Mouse (Mus musculus) hindbrain, embryonic 10.5 days (tissue): ENCODE measurements around the gene Chrnb2. TPM values are rescaled to one million over a fixed set of nuclear protein-coding genes. Genes with fewer than 3 reads are reported as not detected.
"Not testable (repeated sequence)": the region's sequence is repeated elsewhere in the genome, so short reads cannot be mapped to it uniquely, and the experiment has no call there.

ENCODE experiments used
- DNase-seq: peaks from one replicate; pipeline ENCODE4 v3.0.0-alpha.2; 2017; ENCODE audit warnings: low spot score
- H3K27ac ChIP-seq: fragments of 300-500 bp; sonication (generic); 2 replicates; pipeline ENCODE4 v1.5.1; 2016; ENCODE audit warnings: mild to moderate bottlenecking, moderate library complexity
- H3K27me3 ChIP-seq: fragments of 300-500 bp; sonication (generic); 2 replicates; pipeline ENCODE4 v1.6.1; 2016; ENCODE audit warnings: mild to moderate bottlenecking; ENCODE audit not compliant: poor library complexity, insufficient read depth, severe bottlenecking
- H3K36me3 ChIP-seq: fragments of 300-500 bp; sonication (generic); 2 replicates; pipeline ENCODE4 v1.6.1; 2016; ENCODE audit warnings: mild to moderate bottlenecking, moderate library complexity
- H3K4me1 ChIP-seq: fragments of 300-500 bp; sonication (generic); replicated peaks from 2 replicates; pipeline ENCODE4 v1.6.1; 2016; ENCODE audit warnings: mild to moderate bottlenecking
- H3K4me3 ChIP-seq: fragments of 300-500 bp; sonication (generic); 2 replicates; pipeline ENCODE4 v1.5.1; 2016; ENCODE audit warnings: mild to moderate bottlenecking, moderate library complexity
- H3K9me3 ChIP-seq: fragments of 300-500 bp; sonication (generic); 2 replicates; pipeline ENCODE4 v1.6.1; 2016; ENCODE audit warnings: mild to moderate bottlenecking, moderate library complexity
- WGBS: fragments of 180-500 bp; shearing (Covaris S2); methylation state at CpG from one replicate; pipeline ENCODE4 v1.1.7; 2016; 5-methylcytosine and 5-hydroxymethylcytosine counted together
- polyA plus RNA-seq: library from polyadenylated mRNA; unstranded; fragments of >200 nt; fragmentation: Nextera tagmentation; extraction: Ambion mirVana; gene quantifications from 2 replicates; pipeline ENCODE4 v1.2.1, GENCODE M21; 2016

Gene Chrnb2
- 8.9 and 16.2 TPM in 2 replicates for polyA plus RNA-seq

DNA sequence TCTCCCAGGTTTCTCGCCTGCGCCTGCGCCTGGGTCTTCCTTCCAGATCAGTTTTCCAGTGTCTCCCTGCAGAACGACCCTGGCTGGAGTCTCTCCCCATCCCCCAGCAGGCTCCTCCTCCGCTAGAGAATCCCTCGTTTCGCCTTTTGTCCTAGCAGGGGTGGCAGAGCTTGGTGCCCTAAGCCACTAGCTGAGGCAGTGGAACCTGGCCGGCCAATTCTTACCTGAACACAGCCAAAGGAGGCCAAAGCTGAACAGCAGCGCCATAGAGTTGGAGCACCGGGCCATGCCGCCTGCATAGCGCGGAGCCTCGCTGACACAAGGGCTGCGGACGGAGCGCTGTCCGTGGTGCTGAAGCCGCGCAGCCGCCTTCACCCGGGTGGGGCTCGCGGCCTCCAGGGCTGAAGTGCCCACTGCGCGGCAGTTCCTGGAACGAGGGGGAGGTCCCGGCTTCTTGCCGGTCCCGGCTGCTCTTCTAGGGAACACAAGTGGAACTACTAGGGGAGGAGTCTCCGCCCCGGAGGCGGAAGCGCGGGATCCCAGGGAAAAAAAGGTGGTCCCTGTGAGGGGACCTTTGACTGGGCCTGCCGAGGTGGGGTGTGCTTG is at the start of gene Chrnb2:
TSS of gene Chrnb2 (minus strand) at position 514 of the 606 bp plus-strand sequence.
- Histone ChIP-seq H3K27ac (peak within 1 kb of the TSS; percentile 83), H3K27me3 (no peaks in the 10 kb centered on the region), H3K4me3 (peak within 1 kb of the TSS; percentile 55), H3K4me1 (peaks cover 33% of the 10 kb centered on the region), H3K9me3 (no peaks in the 10 kb centered on the region), H3K36me3 (peaks cover 6% of the 10 kb centered on the region)
- peak; percentile 84 for DNase-seq
- WGBS: under 1% methylated on average over 36 of the region's 36 CpGs

DNA sequence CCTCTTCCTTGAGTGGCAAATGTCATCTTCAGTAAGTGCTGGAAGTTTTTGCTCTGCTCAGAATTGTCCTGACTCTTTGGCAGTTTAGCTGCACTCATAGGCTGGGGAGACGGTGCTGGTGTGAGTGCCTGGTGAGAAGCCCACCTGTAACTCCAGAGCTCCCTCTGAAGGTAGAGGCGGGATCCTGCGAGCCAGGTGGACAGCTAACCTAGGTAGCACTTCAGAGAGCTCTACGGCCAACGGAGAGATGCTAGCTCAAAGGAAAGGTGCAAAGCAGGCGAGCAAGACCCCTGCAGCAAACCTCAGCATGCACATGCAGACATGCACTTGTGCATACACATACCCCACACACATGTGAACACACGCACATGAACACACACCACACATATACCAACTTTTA is 49.6 kb upstream of the Chrnb2 start:
- no peaks in the 10 kb centered on the region for H3K27me3 ChIP-seq
- H3K36me3 ChIP-seq: no peaks in the 10 kb centered on the region
- H3K4me1 ChIP-seq: no peaks in the 10 kb centered on the region
- 77% methylated on average over 7 of the region's 7 CpGs for WGBS
- H3K4me3 ChIP-seq: no peak overlapping the region
- no peak overlapping the region for H3K27ac ChIP-seq
- no peak for DNase-seq
- no peaks in the 10 kb centered on the region for H3K9me3 ChIP-seq

DNA sequence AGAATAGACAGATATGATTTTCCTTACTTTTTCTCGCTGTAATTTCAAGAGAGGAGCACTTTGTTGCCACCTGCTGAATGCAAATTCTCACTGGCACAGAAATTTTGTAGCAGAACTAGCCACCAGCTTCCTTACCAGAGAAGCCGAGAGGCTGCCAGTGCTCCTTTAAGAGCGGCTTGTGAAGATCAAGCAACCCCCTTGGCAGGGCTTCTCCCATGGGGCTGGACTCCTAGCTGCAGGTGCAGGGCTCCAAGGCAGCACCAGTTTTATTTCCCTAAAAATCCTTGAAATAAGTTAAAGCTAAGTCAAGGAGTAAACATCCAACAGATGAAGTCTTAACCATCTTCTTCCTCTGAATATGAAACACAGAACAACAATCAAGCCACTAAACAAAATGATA is 47.7 kb upstream of the Chrnb2 start:
- H3K27me3 ChIP-seq: no peaks in the 10 kb centered on the region
- no peaks in the 10 kb centered on the region for H3K4me1 ChIP-seq
- DNase-seq: no peak
- H3K36me3 ChIP-seq: no peaks in the 10 kb centered on the region
- 74% methylated on average over 3 of the region's 3 CpGs for WGBS
- no peak overlapping the region for H3K27ac ChIP-seq
- H3K4me3 ChIP-seq: no peak overlapping the region
- H3K9me3 ChIP-seq: no peaks in the 10 kb centered on the region

DNA sequence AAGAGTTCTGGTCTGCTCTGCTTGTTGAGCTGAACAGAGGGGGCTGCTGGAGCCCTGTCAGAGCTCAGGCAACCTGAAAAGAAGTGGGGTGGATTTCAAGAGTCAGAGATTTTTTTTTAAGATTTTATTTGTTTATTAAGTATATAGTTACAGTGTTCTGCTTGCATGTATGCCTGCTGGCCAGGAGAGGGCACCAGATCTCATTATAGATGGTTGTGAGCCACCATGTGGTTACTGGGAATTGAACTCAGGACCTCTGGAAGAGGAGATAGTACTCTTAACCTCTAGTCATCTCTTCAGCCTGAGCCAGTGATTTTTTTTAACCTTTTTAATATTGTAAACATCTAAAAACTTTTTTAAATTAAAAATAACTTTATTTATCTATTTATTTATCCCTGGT is 46.4 kb upstream of the Chrnb2 start:
- Histone ChIP-seq H3K4me1 (no peaks in the 10 kb centered on the region), H3K9me3 (no peaks in the 10 kb centered on the region), H3K27ac (no peak overlapping the region), H3K27me3 (no peaks in the 10 kb centered on the region), H3K36me3 (no peaks in the 10 kb centered on the region), H3K4me3 (no peak overlapping the region)
- no peak for DNase-seq

DNA sequence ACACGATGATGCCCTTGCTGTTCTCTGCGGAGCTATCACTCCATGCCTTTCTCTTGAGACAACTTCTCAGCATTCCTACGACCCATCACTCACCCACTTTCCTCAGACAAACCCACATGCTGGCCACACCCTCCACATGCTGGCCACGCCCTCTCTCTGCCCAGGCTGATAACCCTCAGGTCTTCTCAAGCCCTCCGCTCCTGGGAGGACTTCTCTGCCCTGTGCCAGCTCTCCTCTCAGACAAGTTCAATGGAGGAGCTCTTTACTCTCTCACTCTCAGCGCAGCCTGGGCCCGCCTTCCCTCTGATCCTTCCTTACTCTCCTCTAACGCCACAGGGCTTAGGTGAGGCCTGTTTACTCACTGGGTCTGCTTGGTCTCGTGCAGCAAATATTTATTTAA is 44.2 kb upstream of the Chrnb2 start:
- no peak overlapping the region for H3K4me3 ChIP-seq
- H3K9me3 ChIP-seq: no peaks in the 10 kb centered on the region
- H3K27me3 ChIP-seq: no peaks in the 10 kb centered on the region
- no peaks in the 10 kb centered on the region for H3K36me3 ChIP-seq
- 56% methylated on average over 9 of the region's 9 CpGs for WGBS
- H3K4me1 ChIP-seq: no peaks in the 10 kb centered on the region
- H3K27ac ChIP-seq: no peak overlapping the region
- DNase-seq: no peak

DNA sequence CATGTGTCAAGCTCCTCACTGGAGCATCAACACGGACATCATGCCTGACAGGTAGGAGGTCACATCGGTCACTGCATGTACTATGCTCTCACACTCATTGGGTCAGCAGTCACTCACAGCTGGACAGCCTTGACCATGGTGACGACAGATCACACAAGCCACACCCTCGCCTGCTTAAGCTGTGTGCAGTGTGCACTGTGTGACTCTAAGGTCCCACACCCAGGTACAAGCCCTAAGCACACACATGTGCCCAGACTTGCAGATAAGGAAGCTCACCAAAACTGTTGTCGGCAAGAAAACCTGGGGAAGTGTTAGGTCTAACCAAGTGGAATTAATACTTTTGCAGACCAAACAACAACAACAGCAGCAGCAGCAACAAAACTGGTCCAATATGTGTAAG is 43.4 kb upstream of the Chrnb2 start:
- Histone ChIP-seq H3K27me3 (no peaks in the 10 kb centered on the region), H3K4me1 (no peaks in the 10 kb centered on the region), H3K27ac (no peak overlapping the region), H3K4me3 (no peak overlapping the region), H3K9me3 (no peaks in the 10 kb centered on the region), H3K36me3 (no peaks in the 10 kb centered on the region)
- WGBS: 84% methylated on average over 5 of the region's 5 CpGs
- no peak for DNase-seq

DNA sequence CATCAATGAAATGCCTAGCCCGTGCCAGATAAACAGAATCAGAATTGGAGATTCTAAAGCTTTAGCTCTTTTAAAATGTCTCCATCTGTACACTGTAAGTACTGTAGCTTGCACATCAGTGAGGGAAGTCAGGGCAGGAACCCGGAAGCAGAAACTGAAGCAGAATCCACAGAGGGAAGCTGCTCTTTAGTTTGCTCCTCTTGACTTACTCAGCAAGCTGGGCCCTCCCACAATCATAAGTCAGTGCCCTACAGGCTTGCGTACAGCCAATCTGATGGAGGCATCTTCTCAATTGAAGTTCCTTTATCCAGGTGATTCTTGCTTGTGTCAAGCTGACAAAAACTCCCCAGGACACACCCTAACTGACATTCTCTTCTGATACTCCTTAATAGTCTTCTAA is 42.7 kb upstream of the Chrnb2 start:
- no peak for DNase-seq
- no peak overlapping the region for H3K4me3 ChIP-seq
- H3K27me3 ChIP-seq: no peaks in the 10 kb centered on the region
- H3K4me1 ChIP-seq: no peaks in the 10 kb centered on the region
- no peaks in the 10 kb centered on the region for H3K9me3 ChIP-seq
- WGBS: 88% methylated on average over 3 of the region's 3 CpGs
- H3K27ac ChIP-seq: no peak overlapping the region
- no peaks in the 10 kb centered on the region for H3K36me3 ChIP-seq

DNA sequence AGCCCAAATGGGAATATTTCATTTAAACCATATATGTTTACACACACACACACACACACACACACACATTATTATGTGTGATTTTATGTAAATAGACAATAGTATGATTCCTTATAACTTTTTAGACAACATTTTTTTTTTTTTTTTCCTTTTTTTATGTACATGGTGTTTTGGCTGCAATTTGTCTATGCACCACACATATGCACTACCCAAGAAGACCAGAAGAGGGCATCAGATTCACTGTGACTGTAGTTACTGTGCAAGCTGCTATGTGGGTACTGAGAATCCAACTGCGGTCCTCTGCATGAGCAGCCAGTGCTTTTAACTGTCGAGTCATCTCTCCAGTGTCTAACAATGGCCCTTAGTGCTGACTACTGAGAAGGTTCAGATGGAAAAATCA is 42.3 kb upstream of the Chrnb2 start:
- H3K27me3 ChIP-seq: no peaks in the 10 kb centered on the region
- H3K4me1 ChIP-seq: no peaks in the 10 kb centered on the region
- no peaks in the 10 kb centered on the region for H3K36me3 ChIP-seq
- DNase-seq: no peak
- 88% methylated on average over 2 of the region's 2 CpGs for WGBS
- no peak overlapping the region for H3K4me3 ChIP-seq
- no peaks in the 10 kb centered on the region for H3K9me3 ChIP-seq
- no peak overlapping the region for H3K27ac ChIP-seq

DNA sequence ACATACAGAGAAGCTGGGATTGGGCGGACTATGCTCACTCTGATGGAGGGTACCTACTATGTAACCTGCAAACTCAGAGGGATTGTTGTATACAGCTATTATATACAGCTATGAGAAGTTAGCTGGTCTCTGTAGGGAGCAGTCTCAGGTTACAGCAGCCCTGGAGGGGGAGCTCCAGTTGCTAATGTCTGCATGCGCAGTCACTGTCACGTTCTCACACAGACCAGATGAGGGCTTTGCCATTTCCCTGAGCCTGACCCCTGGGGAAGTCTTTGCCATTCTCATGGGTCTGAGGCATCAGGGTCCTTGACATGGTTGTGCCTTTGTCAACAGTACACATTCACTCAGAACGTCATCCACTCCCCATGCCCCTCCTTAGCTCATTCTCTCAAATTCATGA is 40.7 kb upstream of the Chrnb2 start:
- DNase-seq: no peak
- Histone ChIP-seq H3K27me3 (no peaks in the 10 kb centered on the region), H3K36me3 (no peaks in the 10 kb centered on the region), H3K9me3 (no peaks in the 10 kb centered on the region), H3K4me3 (no peak overlapping the region), H3K4me1 (no peaks in the 10 kb centered on the region), H3K27ac (no peak overlapping the region)
- 63% methylated on average over 4 of the region's 4 CpGs for WGBS

DNA sequence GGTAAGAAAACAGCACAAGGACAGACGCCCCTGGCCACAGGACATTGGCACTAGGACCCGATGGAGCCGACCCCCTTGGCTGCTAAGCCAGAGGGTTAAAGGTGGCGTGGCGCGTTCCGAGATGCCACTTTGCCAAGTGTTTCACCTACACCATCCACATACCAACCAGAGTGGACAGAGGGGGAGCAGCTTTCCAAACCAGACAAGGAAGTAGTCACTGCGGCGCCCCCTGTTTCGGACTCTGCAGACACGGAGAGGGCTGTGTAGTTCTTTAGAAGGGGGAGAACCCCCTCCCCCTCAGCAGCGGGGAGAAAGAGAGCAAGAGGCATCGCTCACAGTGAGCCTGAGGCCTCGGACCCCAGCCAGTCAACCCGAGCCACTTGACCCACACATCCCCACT is 38.4 kb upstream of the Chrnb2 start:
- Histone ChIP-seq H3K27me3 (no peaks in the 10 kb centered on the region), H3K27ac (no peak overlapping the region), H3K4me3 (no peak overlapping the region), H3K4me1 (peaks cover 6% of the 10 kb centered on the region), H3K9me3 (no peaks in the 10 kb centered on the region), H3K36me3 (no peaks in the 10 kb centered on the region)
- 59% methylated on average over 15 of the region's 15 CpGs for WGBS
- no peak for DNase-seq

DNA sequence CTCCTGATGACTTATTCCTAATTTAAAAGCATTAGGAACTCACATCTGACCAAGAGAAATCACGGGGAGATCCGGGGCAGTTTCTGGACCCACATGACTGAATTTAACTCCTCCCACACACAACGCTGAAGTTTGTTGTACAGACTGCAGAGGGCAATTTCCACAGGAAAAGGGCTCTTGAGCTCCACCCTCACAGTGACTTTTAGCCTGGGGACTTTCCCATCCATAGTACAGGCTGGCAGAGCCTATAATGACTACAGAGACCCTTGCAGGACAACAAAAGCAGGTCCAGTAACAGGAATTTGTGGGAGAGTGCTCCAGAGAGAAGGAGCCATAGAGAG is 37.0 kb upstream of the Chrnb2 start:
- no peaks in the 10 kb centered on the region for H3K9me3 ChIP-seq
- 44% methylated on average over 3 of the region's 3 CpGs for WGBS
- H3K27me3 ChIP-seq: no peaks in the 10 kb centered on the region
- no peak for DNase-seq
- no peaks in the 10 kb centered on the region for H3K36me3 ChIP-seq
- H3K4me1 ChIP-seq: peaks cover 6% of the 10 kb centered on the region
- H3K27ac ChIP-seq: no peak overlapping the region
- no peak overlapping the region for H3K4me3 ChIP-seq

DNA sequence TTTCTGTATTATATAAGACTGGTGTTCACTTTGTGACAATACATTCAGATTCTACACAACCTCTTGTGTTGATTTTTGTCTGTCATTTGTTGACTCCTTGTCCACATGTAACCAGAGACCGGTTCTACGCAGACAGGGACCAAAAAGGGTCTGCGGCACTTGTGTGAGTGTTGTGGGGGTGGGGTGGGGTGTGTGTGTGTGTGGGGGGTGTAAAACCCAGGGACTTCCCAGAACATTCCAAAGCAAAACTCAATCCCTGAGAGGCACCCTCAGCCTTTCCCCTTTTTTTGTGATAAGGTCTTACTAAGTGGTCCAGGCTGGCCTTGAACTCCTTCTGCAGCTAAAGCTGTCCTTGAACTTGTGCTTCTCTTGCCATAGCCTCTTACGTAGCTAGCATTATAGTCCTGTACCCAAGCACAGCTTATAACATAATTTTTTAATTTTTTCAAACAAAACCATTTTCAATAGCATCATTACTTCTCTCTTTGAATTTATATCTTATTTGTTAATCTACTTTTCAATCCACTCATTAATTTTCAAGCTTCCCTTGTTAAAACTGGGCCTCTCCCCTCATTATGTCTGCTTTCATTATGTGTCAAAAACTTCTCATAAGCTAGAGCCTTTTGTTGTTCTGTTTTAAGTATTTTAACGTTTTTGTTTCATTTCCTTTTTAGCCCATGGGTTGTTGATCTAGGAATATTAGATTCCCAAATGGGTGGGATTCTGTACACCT is 36.5 kb upstream of the Chrnb2 start:
- peaks cover 6% of the 10 kb centered on the region for H3K4me1 ChIP-seq

DNA sequence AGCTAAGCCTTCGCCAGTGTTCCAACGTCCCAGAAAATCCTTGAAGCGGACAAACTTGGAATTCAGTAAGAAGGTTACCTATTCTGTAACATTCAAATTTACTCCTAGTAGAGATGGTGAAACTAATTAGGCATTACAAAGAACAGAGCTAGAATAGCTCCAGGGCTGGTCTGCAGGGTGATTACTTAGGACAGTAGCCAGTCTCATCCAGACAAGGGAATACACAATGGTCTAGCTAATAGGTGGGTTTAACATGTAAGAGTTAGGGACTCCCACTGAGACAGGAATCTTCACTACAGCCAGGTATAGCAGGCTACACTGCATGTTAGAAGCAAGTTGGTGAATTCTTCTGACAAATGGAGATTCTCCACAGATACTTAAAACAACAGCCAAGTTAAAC is 35.6 kb upstream of the Chrnb2 start:
- H3K27me3 ChIP-seq, H3K4me1 ChIP-seq, H3K4me3 ChIP-seq, H3K9me3 ChIP-seq, H3K27ac ChIP-seq, DNase-seq, H3K36me3 ChIP-seq: not testable (repeated sequence)
- 35% methylated on average over 3 of the region's 3 CpGs for WGBS

More for the DNA sequence above, 36.5 kb upstream of the Chrnb2 start:
- Histone ChIP-seq H3K9me3 (no peaks in the 10 kb centered on the region), H3K4me3 (no peak overlapping the region), H3K27me3 (no peaks in the 10 kb centered on the region), H3K36me3 (no peaks in the 10 kb centered on the region), H3K27ac (no peak overlapping the region)
- WGBS: 60% methylated on average over 5 of the region's 5 CpGs
- no peak for DNase-seq

DNA sequence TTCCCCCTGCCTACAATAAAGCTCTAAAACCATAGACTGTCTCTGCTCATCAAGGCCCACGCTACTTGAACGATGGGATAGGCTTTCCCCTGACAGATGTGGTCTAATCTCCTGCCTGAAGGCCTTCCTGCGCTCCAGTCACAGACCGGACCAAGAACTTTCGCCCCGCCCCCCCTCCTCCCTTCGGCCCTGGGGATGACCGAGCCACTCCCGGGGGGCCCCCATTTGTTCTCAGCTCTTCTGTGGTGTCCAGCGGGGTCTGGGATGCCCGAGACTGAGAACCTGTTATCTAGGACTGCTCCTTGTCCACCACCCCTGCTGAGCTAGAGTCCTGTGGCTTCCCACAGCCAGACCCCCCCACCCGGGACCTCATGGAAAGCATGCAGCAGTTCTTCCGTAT is 35.0 kb upstream of the Chrnb2 start:
- Histone ChIP-seq H3K9me3 (no peaks in the 10 kb centered on the region), H3K27me3 (no peaks in the 10 kb centered on the region), H3K27ac (0 out of 2 replicates have a peak overlapping the region, but pooled peaks have one; percentile 26), H3K36me3 (no peaks in the 10 kb centered on the region), H3K4me3 (peak overlapping the region; percentile 32), H3K4me1 (peaks cover 6% of the 10 kb centered on the region)
- 7% methylated on average over 13 of the region's 13 CpGs for WGBS
- DNase-seq: no peak
